Mouse (Mus musculus): Measurements from ENCODE around the gene Gm17949. TPM values are rescaled to one million over a fixed set of nuclear protein-coding genes. Genes with fewer than 3 reads are reported as not detected.
"Not testable (repeated sequence)": the region's sequence is repeated elsewhere in the genome, so short reads cannot be mapped to it uniquely, and the experiment has no call there.

The Gm17949 gene
- polyA plus RNA-seq, 1 experiment from 2014 or later: 0.43 TPM

- Histone ChIP-seq H3K36me3 (replicated peaks) (peaks cover 34% of the 10 kb centered on the region), H3K4me1 (peaks cover 22% of the 10 kb centered on the region), H3K9me3 (no peaks in the 10 kb centered on the region), H3K4me3 (peak within 1 kb of the TSS; percentile 87), H3K27ac (peak within 1 kb of the TSS; percentile 99), H3K27me3 (ENCODE audit: poor library complexity, severe bottlenecking) (no peaks in the 10 kb centered on the region)
- WGBS: under 1% methylated on average over 89 of the region's 99 CpGs
- peak; percentile 50 for DNase-seq (ENCODE audit: extremely low spot score, low spot score)
Observed at GRCm38 (mm10) chr17:57030931-57031660, 19.8 kb downstream of the Gm17949 start, which contains the start of gene Khsrp. Gene Khsrp, minus strand, starts transcription at chr17:57031522.

- WGBS: under 1% methylated on average over 38 of the region's 38 CpGs
- peak; percentile 100 for DNase-seq (ENCODE audit: extremely low spot score, low spot score)
- peak overlapping the region; percentile 87 for H3K4me3 ChIP-seq
- peaks cover 3% of the 10 kb centered on the region; the same call in 1 of the 2 replicates for H3K27me3 ChIP-seq (ENCODE audit: poor library complexity, severe bottlenecking)
- no peaks in the 10 kb centered on the region for H3K9me3 ChIP-seq
- peaks cover 27% of the 10 kb centered on the region for H3K36me3 ChIP-seq (replicated peaks)
- H3K27ac ChIP-seq: peak overlapping the region; percentile 99
- H3K4me1 ChIP-seq: peaks cover 22% of the 10 kb centered on the region
Observed at GRCm38 (mm10) chr17:57031661-57032420, 20.6 kb downstream of the Gm17949 start.

- Histone ChIP-seq H3K27me3 (ENCODE audit: poor library complexity, severe bottlenecking) (peaks cover 13% of the 10 kb centered on the region), H3K36me3 (replicated peaks) (peaks cover 16% of the 10 kb centered on the region), H3K4me1 (peaks cover 22% of the 10 kb centered on the region), H3K27ac (peak overlapping the region; percentile 99), H3K4me3 (peak overlapping the region; percentile 87), H3K9me3 (no peaks in the 10 kb centered on the region)
- WGBS: 86% methylated on average over 4 of the region's 4 CpGs
- no peak for DNase-seq (ENCODE audit: extremely low spot score, low spot score)
Observed at GRCm38 (mm10) chr17:57032854-57033253, 21.6 kb downstream of the Gm17949 start.

GRCm38 (mm10) chr17:57038978-57039377 lies 27.7 kb downstream of the Gm17949 start:
- Histone ChIP-seq H3K4me1 (no peaks in the 10 kb centered on the region), H3K4me3 (no peak overlapping the region), H3K27ac (no peak overlapping the region), H3K27me3 (ENCODE audit: poor library complexity, severe bottlenecking) (peaks cover 25% of the 10 kb centered on the region), H3K9me3 (no peaks in the 10 kb centered on the region), H3K36me3 (replicated peaks) (no peaks in the 10 kb centered on the region)
- 38% methylated on average over 8 of the region's 8 CpGs for WGBS
- DNase-seq (ENCODE audit: extremely low spot score, low spot score): no peak

- Histone ChIP-seq H3K36me3 (replicated peaks) (peaks cover 18% of the 10 kb centered on the region), H3K4me1 (no peaks in the 10 kb centered on the region), H3K9me3 (no peaks in the 10 kb centered on the region), H3K27ac (no peak within 1 kb of the TSS), H3K27me3 (ENCODE audit: poor library complexity, severe bottlenecking) (peaks cover 25% of the 10 kb centered on the region), H3K4me3 (no peak within 1 kb of the TSS)
- no peak for DNase-seq (ENCODE audit: extremely low spot score, low spot score)
- WGBS: 73% methylated on average over 8 of the region's 8 CpGs
Observed at GRCm38 (mm10) chr17:57041554-57041953, 30.3 kb downstream of the Gm17949 start, which contains the start of gene Slc25a41. Gene Slc25a41, minus strand, starts transcription at chr17:57041654.

- peaks cover 68% of the 10 kb centered on the region for H3K36me3 ChIP-seq (replicated peaks)
- H3K27me3 ChIP-seq (ENCODE audit: poor library complexity, severe bottlenecking): no peaks in the 10 kb centered on the region
- H3K4me3 ChIP-seq: no peak overlapping the region
- 37% methylated on average over 5 of the region's 5 CpGs for WGBS
- no peaks in the 10 kb centered on the region; the same call in 1 of the 2 replicates for H3K9me3 ChIP-seq
- no peak for DNase-seq (ENCODE audit: extremely low spot score, low spot score)
- no peak overlapping the region for H3K27ac ChIP-seq
- H3K4me1 ChIP-seq: no peaks in the 10 kb centered on the region
Observed at GRCm38 (mm10) chr17:57047406-57047805, 36.1 kb downstream of the Gm17949 start.

- Histone ChIP-seq H3K4me3 (no peak overlapping the region), H3K27ac (no peak overlapping the region), H3K9me3 (no peaks in the 10 kb centered on the region; the same call in 1 of the 2 replicates), H3K4me1 (no peaks in the 10 kb centered on the region), H3K27me3 (ENCODE audit: poor library complexity, severe bottlenecking) (no peaks in the 10 kb centered on the region), H3K36me3 (replicated peaks) (peaks cover 82% of the 10 kb centered on the region)
- DNase-seq (ENCODE audit: extremely low spot score, low spot score): no peak
- 95% methylated on average over 3 of the region's 3 CpGs for WGBS
Observed at GRCm38 (mm10) chr17:57048816-57049215, 37.5 kb downstream of the Gm17949 start.

GRCm38 (mm10) chr17:57051679-57052078 lies 40.4 kb downstream of the Gm17949 start:
- H3K9me3 ChIP-seq; DNase-seq (ENCODE audit: extremely low spot score, low spot score); H3K4me3 ChIP-seq; H3K27me3 ChIP-seq (ENCODE audit: poor library complexity, severe bottlenecking); H3K4me1 ChIP-seq; H3K27ac ChIP-seq: not testable (repeated sequence)
- peaks cover 90% of the 10 kb centered on the region for H3K36me3 ChIP-seq (replicated peaks)
- 82% methylated on average over 4 of the region's 4 CpGs for WGBS

- H3K4me1 ChIP-seq: peaks cover 33% of the 10 kb centered on the region
- H3K36me3 ChIP-seq (replicated peaks): peaks cover 63% of the 10 kb centered on the region
- H3K27ac ChIP-seq: no peak overlapping the region
- WGBS: 89% methylated on average over 3 of the region's 3 CpGs
- no peak overlapping the region for H3K4me3 ChIP-seq
- no peak for DNase-seq (ENCODE audit: extremely low spot score, low spot score)
- no peaks in the 10 kb centered on the region; the same call in 1 of the 2 replicates for H3K9me3 ChIP-seq
- peaks cover 21% of the 10 kb centered on the region for H3K27me3 ChIP-seq (ENCODE audit: poor library complexity, severe bottlenecking)
Observed at GRCm38 (mm10) chr17:57056246-57056645, 45.0 kb downstream of the Gm17949 start.

- Histone ChIP-seq H3K4me1 (peaks cover 46% of the 10 kb centered on the region), H3K9me3 (no peaks in the 10 kb centered on the region), H3K36me3 (replicated peaks) (peaks cover 35% of the 10 kb centered on the region), H3K27ac (peak within 1 kb of the TSS; percentile 92), H3K4me3 (peak within 1 kb of the TSS; percentile 89), H3K27me3 (ENCODE audit: poor library complexity, severe bottlenecking) (peaks cover 47% of the 10 kb centered on the region)
- DNase-seq (ENCODE audit: extremely low spot score, low spot score): peak; percentile 28
- under 1% methylated on average over 20 of the region's 22 CpGs for WGBS
Observed at GRCm38 (mm10) chr17:57058891-57059485, 47.7 kb downstream of the Gm17949 start, which contains the start of gene Crb3. Gene Crb3, plus strand, starts transcription at chr17:57059105.

GRCm38 (mm10) chr17:57059486-57059977 lies 48.3 kb downstream of the Gm17949 start, which contains the start of gene Slc25a23:
Gene Slc25a23, minus strand, starts transcription at chr17:57059863.
- Histone ChIP-seq H3K27ac (peak within 1 kb of the TSS; percentile 92), H3K27me3 (ENCODE audit: poor library complexity, severe bottlenecking) (peaks cover 52% of the 10 kb centered on the region)

GRCm38 (mm10) chr17:57060231-57060801 lies 49.0 kb downstream of the Gm17949 start:
- Histone ChIP-seq H3K27ac (peak overlapping the region; percentile 92), H3K36me3 (replicated peaks) (peaks cover 22% of the 10 kb centered on the region), H3K4me1 (peaks cover 46% of the 10 kb centered on the region), H3K27me3 (ENCODE audit: poor library complexity, severe bottlenecking) (peaks cover 60% of the 10 kb centered on the region), H3K4me3 (peak overlapping the region; percentile 89), H3K9me3 (no peaks in the 10 kb centered on the region)
- under 1% methylated on average over 44 of the region's 44 CpGs for WGBS
- peak; percentile 95 for DNase-seq (ENCODE audit: extremely low spot score, low spot score)

More at GRCm38 (mm10) chr17:57059486-57059977, 48.3 kb downstream of the Gm17949 start, which contains the start of gene Slc25a23:
- peak within 1 kb of the TSS; percentile 89 for H3K4me3 ChIP-seq
- no peaks in the 10 kb centered on the region for H3K9me3 ChIP-seq
- peak; percentile 85 for DNase-seq (ENCODE audit: extremely low spot score, low spot score)
- H3K36me3 ChIP-seq (replicated peaks): peaks cover 30% of the 10 kb centered on the region
- peaks cover 46% of the 10 kb centered on the region for H3K4me1 ChIP-seq
- under 1% methylated on average over 21 of the region's 45 CpGs for WGBS
